Mouse (Mus musculus): ENCODE data around the gene Tmem131l. TPM values are rescaled to one million over a fixed set of nuclear protein-coding genes. Genes with fewer than 3 reads are reported as not detected.

Gene Tmem131l
- total RNA-seq, 2 experiments from 2014 or later = 32.7 to 106 TPM

DNA sequence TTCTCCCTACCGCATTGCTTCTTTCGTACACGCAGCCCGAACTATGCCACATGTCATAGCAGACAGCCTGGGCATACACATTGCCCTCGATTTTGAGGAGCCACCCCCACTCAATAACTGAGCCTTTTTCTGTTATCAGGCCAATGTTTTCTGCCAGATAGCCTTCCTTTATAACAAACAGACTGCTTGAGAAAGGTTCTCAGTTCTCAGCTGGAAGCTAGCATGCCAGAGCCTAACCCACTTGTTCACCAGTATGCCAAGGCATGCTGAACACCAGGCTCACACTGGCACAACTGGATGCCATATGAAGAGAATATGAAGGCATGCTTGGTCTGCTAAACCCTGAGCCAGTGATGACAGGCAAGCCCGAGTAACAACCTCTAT lies 17.8 kb downstream of the Tmem131l start:
- peak; percentile 66 for ATAC-seq (replicated peaks; ENCODE audit: low FRiP score, low TSS enrichment, poor library complexity, severe bottlenecking)

- ATAC-seq (replicated peaks; ENCODE audit: low FRiP score, low TSS enrichment, poor library complexity, severe bottlenecking) = peak; percentile 37; the same call in 1 of the 2 replicates
These were observed 18.5 kb downstream of the Tmem131l start for GRCm38 (mm10) chr3:84021217-84022200.

DNA sequence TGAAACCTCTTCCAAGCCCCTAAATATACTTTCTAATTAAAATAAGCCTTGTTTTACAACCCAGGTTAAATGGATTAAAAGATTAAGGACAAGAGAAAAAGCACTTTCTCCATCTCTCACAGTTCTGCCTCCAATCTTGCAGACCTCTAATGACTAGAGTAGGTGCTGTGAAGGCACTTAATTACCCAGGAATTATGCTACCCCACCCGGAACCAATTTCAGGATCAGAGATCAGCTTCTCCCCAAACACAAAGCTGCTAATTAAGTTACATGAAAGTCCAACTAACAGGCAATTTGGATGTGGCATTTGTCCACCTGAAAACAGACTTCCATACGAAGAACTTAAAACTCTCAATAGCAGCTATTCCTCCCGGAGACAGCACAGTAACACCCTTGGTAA lies 19.4 kb downstream of the Tmem131l start:
- no peak for ATAC-seq (replicated peaks; ENCODE audit: low FRiP score, low TSS enrichment, poor library complexity, severe bottlenecking)

DNA sequence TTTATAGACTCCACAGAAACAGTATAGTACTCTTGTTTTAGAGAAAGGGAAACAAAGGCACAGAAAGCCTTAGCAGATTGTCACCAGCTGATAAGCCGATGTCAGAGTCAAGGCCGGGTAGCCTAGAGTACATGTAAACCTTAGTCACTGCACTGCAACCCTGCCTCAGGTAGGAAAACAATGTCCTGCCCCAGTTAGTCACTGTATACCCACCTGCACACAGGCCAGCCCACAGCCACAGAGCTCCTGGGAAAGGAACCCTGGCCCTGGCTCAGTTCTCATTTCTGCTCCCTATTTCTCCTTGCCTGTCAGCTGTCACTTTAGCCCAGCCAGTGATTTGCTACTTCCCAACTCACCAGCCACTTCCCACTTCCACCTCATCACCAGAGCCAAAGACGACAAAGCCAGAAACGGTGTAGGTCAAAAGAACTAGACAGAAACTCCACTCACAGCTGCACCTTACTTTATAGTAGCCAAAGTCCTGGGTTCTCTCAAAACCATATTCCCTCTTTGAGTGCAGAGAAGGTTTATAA lies 24.4 kb downstream of the Tmem131l start:
- no peak for ATAC-seq (replicated peaks; ENCODE audit: low FRiP score, low TSS enrichment, poor library complexity, severe bottlenecking)

DNA sequence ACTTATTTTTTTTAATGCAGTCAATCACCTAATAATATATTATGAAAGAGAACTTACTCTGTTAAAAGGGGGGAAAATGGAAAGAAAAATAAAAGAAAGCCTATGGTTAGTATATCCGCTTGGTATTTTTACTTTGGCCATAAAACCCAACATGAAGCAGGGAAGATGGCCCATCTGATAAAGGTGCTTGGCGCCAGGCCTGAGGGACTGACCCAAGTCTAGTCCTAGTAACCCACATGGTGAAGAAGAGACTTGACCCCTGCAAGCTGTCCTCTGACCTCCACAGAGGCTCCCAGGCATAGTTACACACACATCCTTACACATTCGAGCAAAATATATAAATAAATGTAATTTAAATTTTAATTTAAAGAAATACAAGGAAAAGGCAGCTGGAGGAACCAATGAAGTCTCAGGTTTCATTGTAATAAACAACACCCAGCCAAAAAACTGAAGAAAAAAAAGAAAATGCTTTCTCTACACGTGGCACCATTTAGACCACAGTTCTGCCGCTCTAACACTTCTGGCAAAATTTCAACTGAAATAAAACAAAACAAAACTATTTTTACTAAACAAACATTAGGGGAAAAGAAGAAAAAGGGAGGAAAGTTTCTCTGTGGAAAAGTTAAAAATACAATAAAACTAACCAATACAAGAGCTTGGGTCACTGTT lies 28.8 kb downstream of the Tmem131l start:
- no peak for ATAC-seq (replicated peaks; ENCODE audit: low FRiP score, low TSS enrichment, poor library complexity, severe bottlenecking)

DNA sequence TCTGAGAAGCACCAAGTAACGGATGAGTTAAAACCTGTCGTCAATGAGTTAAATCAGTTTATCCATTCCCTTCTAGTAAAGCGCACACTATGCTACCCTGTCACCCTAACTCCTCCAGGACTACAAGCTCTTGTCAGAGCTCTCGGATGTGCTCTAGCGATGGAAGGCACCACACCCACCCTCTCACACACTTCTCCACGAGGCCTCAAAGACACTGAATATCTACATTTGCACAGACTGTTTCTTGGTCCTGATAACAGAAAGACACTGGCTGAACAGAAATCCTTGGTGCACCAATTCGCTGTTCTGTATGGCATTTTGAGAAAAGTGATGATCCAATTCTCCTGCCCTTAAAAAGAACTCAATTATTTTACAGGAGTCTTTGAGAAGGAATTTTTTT lies 34.0 kb downstream of the Tmem131l start:
- peak; percentile 94 for ATAC-seq (replicated peaks; ENCODE audit: low FRiP score, low TSS enrichment, poor library complexity, severe bottlenecking)

DNA sequence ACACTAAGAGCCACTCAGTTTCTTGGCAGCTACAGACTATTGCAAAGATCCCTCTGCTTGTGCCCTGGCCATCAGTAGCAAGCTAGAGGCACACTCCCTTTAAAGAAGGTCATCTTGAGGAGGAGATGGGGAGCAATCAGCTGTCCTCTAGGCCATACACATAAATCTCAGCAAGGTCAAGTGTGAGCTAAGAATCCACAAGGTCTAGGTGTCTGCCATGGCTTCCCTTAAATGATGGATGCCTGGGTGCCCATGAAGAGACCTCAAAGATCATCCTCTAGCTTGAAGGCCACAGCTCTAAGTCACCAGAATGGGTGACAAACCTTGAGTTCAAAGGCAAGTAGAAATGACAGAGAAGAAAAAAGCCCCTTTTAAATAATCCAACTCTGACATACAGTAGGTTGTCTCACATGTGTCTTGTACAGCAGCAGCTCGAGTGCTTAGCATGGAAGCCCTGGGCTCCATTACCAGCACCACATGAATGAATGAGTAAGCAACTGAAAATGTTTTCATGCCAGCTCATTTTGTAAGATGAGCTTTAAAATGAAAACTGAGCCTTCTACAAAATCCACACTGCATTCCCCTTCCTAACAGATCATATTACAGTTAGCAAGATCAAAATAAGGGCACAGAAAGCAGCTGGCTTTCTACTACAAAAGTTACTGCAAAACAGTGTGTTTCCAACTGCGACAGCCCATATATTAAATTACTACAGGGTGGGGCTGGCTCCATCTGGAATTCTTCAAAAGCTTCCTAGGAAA lies 35.5 kb downstream of the Tmem131l start:
- no peak for ATAC-seq (replicated peaks; ENCODE audit: low FRiP score, low TSS enrichment, poor library complexity, severe bottlenecking)

GRCm38 (mm10) chr3:84002433-84003090 lies 37.4 kb downstream of the Tmem131l start:
- no peak for ATAC-seq (replicated peaks; ENCODE audit: low FRiP score, low TSS enrichment, poor library complexity, severe bottlenecking)

DNA sequence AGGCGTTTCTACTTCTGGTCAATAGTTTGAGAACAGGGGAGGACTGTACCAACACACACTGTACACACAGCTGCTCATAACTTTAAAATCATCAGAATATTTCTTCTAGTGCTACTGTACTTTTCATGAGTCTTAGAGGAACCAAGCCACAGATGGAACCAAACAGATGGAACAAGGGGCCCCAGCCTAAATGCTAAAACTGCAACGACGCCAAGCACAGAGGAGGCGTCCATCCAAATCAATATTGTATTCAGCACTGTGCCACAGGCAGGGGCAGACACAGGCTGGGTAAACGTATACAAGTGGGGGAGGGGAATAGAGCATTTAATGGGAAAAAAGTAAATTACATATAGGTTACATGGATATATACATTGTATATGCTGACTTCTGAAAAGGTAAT lies 42.4 kb downstream of the Tmem131l start:
- no peak for ATAC-seq (replicated peaks; ENCODE audit: low FRiP score, low TSS enrichment, poor library complexity, severe bottlenecking)

DNA sequence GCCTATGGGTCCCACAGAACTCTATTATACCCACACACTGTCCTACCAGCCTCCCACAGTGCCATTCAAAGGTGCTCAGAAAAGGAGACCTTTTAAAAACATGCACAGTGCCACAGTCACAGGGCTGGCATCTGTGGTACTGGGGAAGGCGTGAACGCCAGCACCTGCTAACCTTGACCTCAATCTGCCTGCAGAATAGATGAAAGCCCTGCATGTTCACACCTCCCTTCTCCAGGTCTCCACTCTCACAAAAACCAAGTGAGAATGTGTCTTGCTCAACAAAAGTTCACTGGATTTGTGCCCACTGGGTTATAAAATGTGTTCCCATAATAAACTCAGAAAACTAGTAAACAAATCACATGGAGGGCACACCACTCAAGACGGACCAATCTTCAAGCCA lies 42.9 kb downstream of the Tmem131l start:
- no peak for ATAC-seq (replicated peaks; ENCODE audit: low FRiP score, low TSS enrichment, poor library complexity, severe bottlenecking)

- no peak for ATAC-seq (replicated peaks; ENCODE audit: low FRiP score, low TSS enrichment, poor library complexity, severe bottlenecking)
These were observed 43.9 kb downstream of the Tmem131l start for GRCm38 (mm10) chr3:83996086-83996485.

DNA sequence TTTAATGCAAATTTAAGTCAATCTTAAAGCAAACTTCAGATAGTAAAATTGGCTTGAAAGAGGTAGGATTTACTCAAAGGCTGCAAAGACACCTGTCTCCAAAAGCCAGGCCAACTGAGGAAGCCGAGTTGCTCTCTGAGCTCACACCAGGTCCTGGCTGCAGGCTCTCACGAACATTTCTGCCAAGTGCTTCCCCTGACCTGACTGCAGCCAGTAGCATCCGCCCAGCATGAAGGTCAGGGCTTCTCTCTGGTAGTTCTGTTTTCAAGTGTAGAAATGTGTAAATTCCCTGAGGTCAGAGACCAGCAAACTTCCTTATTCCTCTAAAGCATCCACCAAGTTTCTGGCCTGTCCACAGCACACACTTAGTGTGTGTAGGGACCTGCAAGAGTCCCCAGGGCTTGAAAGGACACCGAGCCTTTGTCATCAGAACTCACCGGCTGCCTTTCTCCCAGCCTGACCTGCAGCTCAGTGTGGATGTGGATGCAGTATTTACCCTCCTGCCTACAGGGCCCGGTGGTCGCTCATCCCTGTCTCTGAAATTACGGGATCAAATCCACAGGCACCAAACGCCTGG lies 44.6 kb downstream of the Tmem131l start:
- ATAC-seq (replicated peaks; ENCODE audit: low FRiP score, low TSS enrichment, poor library complexity, severe bottlenecking) = no peak

GRCm38 (mm10) chr3:83994217-83994839 lies 45.6 kb downstream of the Tmem131l start:
- ATAC-seq (replicated peaks; ENCODE audit: low FRiP score, low TSS enrichment, poor library complexity, severe bottlenecking) = no peak

DNA sequence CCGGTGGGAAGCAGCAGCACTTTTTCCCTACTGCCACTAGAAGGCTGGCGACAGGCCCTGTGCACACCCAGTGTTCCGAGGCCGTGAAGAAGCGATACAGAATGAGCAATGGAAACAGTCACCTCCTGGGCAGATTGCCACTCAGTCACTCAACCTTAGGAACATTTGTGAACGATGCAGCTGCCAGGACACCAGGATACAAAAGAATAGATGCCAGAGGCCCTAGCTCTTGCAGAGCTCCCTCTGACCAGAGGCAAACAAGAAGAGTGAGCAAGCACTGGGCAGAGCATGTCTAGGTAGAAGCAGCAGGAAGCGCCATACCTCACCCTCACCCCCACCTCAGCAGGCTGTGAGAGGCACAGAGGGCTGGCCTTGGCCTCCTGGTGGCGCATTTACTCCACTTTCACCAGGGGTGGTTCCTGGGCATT lies 46.9 kb downstream of the Tmem131l start:
- peak; percentile 46 for ATAC-seq (replicated peaks; ENCODE audit: low FRiP score, low TSS enrichment, poor library complexity, severe bottlenecking)

DNA sequence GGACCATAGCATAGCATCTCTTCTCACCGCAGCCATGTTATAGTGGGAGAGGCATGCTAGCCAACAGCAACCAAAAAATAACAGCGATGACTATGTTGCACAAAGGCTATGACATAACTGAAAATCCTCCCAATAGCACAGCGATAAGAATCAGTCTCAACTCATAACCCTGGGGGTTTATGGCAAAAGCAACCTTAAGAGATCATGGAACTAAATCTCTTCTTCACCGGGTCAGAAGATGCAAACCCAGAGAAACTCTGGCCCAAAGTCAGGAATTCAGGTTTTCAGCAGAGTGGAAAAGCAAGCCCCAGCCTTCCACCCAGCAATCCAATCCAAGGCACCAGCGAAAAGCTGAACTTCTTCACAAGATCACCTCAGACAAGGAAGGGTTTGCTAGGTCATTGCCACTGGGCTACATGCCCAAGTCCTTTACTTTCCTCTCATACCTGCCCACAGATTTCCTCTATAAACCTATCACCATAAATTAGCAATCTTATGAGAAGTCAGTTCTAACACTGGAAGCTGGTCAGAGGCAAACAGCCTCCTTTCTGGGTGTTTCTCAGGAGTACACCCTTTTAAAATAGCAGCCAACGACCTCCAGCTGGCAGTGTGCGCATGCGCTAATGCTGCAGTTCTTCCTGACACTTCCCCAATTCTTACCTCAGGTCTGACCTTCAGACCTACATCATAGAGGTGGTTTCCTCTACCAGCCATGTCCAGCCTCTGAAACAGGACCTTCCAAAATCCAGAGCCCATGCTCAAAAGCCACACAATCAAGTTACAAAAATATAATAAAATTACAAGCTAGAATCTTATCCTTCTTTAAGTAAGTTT lies 48.1 kb downstream of the Tmem131l start:
- no peak for ATAC-seq (replicated peaks; ENCODE audit: low FRiP score, low TSS enrichment, poor library complexity, severe bottlenecking)

DNA sequence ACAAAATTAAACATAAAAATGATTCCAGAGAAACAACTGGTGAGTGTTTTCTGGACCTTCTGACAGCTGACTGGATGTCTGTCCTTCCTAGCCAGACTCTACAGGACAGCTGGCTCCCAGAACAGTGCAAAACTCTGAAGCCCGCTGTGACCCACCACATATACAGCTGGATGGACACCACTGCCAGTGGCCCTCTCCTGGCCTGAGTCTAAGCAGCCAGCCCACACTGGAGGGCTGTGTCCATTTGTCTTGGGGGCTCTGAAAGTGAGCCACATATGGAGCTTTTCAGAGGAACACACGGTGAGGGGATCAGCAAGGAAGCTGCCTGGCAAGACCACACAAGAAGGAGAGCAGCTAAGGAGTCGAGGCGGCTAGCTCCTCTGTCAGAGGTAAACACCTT lies 51.8 kb downstream of the Tmem131l start:
- no peak for ATAC-seq (replicated peaks; ENCODE audit: low FRiP score, low TSS enrichment, poor library complexity, severe bottlenecking)

- no peak for ATAC-seq (replicated peaks; ENCODE audit: low FRiP score, low TSS enrichment, poor library complexity, severe bottlenecking)
These were observed 52.4 kb downstream of the Tmem131l start for GRCm38 (mm10) chr3:83987533-83988112.
